Mouse (Mus musculus) NIH3T3 (cell line): ENCODE results near the gene Myo5c.

Source experiments
- DNase-seq: peaks from one replicate; pipeline ENCODE4 v3.0.0-alpha.2; 2012; ENCODE audit warnings: low read depth

The Myo5c gene

DNA sequence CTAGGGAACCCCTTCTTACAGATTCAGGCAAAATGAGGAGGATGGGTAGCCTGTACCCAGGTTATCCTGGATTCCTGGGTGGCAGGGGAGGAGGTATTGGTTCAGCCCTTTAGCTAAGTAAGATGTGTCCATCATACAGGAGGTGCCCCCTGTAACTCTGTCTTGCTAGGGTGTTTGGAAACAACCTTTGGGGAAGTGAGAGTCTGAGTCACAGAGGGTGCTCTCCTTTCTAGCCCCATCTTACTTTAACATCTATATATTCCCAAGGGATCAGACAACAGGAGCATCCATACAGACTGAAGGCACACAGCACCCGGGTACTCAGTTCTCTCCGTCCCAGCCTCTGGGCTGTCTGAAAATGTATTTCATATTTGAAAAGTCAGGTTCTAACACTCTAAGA lies 50.4 kb downstream of the Myo5c start:
- no peak for DNase-seq

DNA sequence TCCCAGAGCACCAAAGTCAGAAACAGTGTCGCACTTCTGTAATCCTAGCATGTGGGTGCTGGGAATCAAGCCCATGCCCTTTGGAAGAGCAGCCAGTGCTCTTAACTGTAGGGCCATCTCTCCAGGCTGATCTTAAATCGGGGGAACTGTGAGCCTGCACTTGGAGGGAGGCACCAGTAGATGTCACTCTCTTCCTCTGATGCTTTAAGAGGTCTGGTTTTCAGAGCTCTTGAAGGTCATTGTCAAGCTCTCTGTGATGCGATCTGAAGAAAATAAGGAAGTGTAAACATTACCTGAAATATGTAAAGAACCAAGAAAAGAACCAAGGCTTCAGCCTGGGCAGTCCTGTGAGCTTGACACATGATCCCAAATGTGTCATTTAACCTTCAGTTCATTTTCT lies 51.0 kb downstream of the Myo5c start:
- peak; percentile 81 for DNase-seq

DNA sequence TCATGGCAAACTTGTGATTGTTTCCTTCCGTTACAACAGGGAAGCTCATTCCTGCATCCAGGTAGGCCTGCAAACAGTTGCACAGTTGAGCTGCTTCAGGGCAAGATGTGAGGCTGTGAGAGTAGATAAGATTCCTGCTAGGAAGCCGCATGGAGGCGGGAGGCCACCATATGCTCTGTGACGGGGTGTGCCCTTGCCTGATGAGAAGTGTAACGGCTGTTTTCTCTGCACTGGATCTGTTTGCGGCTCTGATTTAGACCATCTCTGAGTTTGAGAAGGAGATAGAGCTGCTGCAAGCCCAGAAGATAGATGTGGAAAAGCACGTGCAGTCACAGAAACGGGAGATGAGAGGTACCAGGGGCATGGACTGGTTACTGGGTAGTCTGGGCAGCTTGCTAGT lies 51.8 kb downstream of the Myo5c start:
- no peak for DNase-seq

DNA sequence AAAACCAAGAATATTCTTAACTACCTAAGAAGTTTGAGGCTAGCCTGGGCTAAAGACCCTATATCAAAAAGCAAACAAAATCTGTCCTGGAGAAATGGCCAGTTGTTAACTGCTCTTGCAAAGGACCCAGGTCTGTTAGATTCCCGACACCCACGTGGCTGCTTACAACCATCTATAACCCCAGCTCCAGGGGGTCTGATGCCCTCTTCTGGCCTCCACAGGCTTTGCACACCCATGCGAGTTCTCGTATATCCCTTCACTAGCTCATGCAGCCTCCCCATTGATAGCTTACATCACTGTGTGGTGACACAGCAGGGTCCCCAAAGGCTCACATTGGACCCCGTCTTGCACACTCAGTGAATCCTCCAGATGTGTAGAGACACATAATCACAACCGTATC lies 53.5 kb downstream of the Myo5c start:
- no peak for DNase-seq

DNA sequence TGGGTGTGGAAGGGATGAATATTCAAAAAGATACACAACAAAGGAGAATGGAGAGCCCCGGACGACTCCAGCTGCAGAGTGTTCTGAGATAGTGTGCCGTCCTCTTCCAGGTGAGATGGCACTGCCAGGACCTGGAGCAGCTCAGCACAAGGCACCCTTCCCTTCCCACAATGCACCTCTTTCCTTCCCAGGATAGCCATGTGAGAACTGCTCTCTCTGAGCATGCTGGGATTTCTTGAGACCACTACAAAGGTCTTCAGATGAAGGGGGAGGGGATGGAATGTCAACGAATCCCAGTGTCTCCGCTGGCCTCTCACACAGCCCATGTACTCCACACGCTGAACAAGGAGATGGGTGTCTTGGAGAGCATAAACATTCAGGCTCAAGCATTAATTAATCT lies 55.8 kb downstream of the Myo5c start:
- DNase-seq, result no peak

DNA sequence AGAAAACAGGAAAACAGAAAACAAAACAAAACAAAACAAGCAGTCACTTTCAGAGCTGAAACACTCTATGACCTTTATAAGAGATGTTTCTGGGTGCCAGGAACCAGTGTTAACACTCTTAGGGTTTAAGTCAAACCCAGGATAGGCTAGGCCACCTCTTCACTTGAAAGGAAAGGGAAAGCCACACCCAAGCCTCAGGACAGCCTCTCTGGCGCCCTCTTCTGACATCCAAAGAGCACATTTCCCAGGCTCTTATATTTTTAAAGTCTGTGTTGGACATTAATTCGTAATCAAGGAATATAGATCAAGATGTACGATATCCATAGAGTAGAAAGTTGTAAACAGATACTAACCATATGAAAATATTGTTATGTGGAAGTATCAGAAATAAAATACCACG lies 57.7 kb downstream of the Myo5c start:
- peak; percentile 60 for DNase-seq

DNA sequence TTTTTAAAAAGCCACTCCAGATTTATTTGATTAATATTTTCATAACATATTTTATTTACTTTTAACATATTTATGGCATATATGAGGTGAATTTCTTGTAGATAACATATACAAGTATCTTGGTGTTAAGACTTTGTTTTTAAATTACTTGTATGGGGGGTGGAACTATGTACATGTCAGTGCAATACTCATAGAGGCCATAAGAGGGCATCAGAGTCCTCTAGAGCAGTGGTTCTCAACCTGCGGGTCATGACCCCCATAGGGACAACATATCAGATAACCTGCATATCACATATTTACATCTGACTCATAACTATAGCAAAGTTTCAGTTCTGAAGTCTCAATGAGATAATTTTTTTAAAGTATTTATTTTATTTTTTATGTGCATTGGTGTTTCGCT lies 67.5 kb downstream of the Myo5c start:
- DNase-seq, result peak; percentile 34

DNA sequence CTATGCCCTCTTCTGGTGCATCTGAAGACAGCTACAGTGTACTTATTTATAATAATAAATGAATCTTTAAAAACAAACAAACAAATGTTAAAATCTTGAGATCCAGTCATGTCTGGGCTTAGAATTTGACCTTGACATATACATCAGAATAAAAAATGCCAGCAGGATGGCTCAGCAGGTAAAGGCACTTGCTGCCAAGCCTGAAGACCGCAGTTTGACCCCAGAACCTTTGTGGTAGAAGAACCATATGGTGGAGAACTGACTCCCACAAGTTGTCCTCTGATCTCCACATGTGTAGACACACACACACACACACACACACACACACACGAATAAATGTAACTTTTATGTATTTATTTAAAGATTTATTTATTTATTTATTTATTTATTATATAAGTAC lies 71.2 kb downstream of the Myo5c start:
- DNase-seq, result no peak

DNA sequence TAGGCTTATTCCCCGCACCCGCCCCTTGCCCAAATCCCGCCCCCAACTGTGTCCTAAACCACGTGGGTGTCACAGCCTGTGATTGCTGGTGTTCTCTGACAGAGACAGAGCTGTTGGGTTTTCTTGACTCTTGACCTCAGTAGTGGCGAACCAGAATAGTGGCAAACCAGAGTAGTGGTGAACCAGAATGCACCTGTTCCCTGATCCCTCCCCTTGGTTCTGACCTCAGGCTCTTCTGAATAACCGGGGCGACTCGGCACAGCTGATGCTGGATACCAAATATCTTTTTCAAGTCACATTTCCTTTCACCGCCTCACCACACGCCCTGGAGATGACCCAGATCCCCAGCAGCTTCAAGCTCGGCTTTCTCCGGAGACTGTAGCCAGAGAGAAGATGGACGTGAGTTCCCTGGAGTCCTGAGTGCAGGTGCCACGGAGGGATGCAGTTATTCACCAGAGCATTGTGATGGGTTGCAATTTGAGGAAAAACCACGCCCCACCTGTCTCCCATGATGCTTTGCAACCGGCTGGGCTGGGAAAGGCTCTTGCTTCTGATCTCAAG lies 72.0 kb downstream of the Myo5c start:
- DNase-seq, result no peak

DNA sequence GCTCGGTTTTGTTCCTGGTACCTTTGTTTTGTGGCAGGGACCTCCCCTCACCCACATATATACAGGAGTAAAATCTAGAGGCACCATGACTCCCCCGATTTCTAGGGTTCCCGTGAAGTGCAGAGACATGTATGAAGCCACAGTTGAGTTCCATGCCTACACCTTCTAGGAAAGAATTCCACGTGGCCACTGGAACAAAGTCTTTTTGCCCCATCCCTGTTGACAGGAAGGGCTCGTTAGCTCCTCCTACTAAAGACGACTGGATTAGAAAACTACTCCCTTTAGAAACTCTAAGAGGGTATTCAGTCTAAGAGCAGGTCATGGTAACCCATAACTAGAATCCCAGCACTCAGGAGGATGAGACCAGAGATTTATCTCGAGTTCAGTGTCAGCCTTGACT lies 72.5 kb downstream of the Myo5c start:
- no peak for DNase-seq

DNA sequence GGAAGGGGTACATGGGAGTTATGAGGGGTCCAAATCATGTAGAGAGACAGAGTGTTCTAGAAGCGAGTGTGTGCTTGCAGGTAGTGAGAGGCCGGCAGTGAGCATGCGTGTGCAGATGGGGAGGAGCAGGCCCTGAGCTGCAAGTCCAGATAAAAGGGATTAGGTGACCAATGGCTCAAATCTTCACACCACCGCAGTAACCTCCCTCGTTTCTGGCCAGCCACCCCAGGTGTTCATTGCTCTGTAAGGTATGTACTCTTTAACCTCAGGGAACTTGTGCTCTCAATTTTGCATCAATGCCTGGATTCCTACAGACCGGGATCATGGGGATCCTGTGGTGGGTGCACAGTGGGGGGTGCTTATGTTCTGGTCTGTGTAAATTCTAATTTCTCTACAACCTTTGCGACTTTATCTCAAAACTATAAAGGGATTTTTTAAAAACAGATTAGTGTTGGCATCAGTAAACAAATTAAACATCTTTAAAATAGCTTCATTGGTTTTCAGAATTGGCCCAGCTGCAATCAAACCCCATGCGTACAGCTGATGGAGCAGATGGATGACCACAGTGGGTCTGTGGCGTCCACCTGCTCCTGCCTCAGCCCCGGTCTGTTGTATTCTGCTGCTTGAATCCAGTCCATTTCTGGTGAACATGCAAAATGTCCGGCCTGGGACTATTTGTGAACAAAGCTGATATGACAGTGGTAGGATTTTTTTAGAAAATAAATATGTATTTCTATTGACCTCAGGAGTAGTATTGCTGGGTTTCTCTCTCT lies 74.5 kb downstream of the Myo5c start, which contains the start of gene Gnb5:
TSS of gene Gnb5 (plus strand) at position 163 of the 773 bp plus-strand sequence.
- DNase-seq, result no peak

DNA sequence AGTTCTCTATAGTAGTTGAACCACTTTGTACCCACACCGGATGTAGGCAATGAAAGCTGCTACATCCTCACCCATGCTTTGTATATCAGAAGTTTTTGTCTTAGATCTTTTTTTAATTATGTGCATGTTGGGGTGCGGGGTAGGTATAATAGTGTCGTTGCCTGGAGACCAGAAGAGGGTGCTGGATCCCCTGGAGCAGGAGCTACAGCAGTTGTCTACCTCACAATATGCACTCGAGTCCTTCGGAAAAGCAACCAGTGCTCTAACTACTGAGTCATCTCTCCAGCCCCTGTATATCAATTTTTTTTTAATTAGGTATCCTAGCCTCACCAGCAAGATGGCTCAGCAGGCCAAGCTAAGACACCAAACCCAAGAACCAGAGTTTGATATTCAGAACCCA lies 75.2 kb downstream of the Myo5c start:
- DNase-seq, result no peak

DNA sequence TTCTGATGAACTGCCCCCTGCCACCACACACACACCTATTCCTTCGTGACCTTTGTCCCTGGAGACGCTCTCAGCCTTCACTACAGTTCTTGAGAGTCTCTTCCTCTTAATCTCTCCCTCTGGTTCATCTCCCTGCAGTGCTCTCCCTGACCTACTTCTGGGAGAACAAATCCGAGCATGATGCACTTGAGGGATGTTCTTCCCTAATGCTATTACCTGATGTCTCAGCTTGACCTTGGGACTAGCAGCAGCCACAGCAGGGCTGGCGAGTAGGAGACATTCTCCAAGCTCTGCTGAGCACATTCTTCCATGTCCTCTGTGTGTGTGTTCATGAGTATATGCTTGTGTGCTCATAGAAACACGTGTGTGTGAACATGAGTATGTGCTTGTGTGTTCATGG lies 76.8 kb downstream of the Myo5c start:
- DNase-seq, result no peak

DNA sequence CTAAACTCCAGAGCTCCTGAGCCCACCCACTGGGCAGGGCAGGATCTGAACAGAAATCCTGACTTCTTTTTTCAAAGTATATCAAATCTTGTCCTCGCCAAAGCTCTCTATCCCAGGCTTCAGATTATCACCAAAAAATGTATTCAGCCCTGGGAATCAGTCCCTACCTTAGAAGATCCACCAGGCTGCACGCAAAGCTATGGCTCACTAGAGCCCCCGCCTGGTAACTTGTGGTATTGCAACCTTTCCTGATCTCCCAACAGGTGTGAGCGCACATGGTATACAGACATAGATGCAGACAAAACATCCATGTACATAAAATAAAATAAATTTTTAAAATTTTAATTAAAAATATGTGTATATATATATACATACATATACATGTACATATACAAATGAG lies 80.2 kb downstream of the Myo5c start:
- peak; percentile 85 for DNase-seq

DNA sequence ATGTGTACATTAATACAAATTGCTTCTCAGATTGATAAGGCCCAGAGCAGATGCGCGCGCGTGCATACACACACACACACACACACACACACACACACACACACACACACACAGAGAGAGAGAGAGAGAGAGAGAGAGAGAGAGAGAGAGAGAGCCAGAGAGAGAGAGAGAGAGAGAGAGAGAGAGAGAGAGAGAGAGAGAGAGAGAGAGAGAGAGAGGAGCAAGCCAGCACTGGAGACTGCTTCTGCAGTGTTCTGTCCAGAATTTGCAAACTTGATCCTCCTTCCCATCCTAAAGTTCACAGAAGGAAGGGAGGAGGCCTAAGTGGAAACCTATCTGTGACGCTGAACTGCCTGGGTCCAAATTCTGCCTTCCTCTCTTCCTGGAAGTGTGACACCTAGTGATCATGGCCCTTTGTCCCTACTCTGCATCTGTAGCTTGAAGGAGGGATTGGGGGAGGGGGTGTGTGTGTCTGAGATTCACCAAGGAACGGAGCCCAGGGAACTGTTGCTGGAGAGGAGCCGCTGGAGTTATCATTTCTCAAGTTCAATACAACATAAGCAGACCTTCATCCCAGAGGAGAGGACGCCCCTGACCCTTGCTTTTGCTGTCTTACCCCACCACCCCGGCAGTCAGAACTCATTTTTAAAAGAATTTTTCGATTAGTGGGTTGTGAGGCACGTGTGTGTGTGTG lies 81.5 kb downstream of the Myo5c start:
- DNase-seq, result peak; percentile 24

DNA sequence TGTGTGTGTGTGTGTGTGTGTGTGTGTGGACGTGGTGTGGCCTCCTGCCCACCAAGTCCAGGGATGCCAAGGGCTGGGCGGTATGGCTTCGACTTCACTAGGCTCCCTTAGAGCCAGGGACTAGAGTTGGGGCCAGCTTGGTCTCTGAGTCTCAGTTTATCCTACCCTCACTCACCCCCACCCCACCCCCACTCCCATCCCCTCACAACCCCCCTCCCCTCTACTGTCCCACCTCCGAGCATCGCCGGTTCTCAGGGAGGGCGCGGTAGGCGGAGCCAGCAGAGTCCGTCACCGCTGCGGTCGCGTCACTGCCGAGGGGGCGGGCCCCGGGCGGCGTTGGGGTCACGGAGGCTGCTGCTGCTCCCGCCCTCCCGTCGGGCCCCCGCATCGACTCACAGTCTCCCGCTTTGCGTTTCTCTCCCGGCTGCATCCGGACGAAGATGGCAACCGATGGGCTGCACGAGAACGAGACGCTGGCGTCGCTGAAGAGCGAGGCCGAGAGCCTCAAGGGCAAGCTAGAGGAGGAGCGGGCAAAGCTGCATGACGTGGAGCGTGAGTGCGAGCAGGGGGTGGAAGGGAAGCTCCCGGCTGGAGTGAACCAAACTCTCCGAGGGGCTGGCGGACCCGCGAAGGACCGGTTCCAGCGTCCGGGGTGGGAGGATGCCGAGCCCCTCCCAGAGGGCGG lies 82.2 kb downstream of the Myo5c start:
- DNase-seq, result peak; percentile 77

DNA sequence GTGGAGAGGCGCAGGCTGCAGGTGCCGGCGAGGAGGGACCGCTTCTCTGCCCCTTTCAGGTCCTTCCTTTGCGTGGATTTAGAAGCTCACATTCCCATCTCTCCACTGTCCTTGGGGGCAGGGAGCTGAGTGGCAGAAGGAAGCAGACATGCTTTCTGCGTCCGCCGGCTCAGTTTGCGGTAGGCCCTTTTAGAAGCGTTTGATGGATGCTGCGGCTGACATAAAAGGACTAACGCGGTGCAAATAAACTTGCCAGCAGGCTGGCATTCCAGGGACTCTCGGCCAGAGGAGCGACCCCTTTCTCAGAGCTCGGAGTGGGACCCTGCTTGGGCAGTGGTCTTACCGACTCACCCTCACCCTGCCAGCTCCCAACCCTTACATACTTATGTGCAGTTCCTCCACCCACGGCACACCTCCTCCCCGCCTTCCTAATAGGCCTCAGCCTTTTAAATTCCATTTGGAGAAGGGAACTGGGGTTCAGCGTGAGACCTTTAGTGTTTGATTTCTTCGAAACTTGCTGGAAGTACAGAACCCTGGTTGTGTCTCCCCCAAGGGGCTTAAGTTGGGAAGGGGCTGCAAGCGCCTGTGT lies 82.8 kb downstream of the Myo5c start:
- no peak for DNase-seq

DNA sequence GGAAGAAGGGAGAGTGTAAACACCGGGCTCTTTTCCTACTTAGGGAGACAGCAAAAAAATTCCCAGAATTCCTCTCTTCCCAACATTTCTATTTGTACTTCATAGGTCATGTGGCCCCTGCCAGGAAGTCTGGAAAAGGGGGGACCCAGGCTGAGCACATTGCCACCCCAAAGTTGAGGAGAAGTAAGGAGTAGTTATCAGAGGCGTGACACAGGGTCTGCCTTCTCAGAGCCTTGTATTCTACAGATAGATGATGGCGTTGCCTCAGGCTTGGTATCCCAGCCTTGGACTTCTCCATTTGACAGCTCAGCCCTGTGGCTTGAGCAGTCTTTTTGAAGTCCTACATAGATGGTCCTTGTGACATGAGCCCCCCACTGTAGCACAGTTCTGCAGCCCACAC lies 83.4 kb downstream of the Myo5c start:
- DNase-seq, result no peak

DNA sequence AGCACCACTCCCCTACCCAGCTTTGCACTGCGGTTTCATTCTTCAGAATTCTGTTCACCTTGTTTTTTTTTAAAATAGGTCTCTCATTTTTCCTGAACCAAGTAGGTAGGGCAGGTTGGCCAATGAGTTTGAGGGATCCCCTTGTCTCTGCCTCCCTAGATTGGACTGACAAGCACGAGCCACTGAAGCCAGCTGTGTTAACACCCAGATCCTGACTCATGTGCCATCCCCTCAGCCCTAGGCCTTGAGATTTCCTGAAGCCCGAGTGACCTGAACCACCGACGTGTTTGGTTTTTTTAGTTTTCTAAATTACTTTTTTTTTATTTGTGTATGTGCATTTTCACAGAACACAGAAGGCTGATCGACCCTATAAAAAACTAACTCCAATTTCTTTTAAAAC lies 85.0 kb downstream of the Myo5c start:
- DNase-seq, result no peak

DNA sequence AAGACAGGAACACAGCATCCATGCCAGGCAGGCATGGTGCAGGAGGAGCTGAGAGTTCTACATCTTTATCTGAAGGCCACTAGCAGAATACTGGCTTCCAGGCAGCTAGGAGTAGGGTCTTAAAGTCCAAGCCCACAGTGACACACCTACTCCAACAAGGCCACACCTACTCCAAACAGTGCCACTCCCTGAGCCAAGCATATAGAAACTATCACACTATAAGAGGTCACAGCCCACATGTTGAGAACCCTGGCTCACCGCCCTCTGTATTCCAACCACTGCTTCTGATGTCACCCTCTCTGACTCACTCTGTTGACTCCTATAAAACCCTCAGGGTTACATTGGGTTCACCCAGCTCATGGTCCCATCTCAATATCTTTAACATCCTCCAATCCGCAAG lies 86.4 kb downstream of the Myo5c start:
- DNase-seq, result peak; percentile 67

DNA sequence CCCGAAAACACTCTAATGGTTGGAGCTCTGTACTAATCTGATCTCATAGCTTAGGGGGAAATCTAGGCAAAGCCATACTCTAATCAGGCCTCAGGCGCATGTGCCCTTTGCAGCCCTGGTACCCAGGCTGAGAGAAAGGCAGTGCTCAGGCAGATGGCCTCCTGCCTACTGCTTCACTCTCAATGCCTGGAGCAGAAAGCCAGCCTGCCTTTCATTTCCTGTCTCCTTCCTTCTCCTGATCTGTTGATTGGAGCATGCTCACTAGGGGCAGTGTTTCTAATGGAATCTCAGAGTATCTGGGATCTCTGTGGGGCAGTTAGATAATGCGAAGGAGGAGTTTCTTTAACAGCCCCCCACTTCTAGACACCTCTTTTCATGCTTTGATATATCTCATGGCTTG lies 87.5 kb downstream of the Myo5c start:
- DNase-seq, result peak; percentile 13

DNA sequence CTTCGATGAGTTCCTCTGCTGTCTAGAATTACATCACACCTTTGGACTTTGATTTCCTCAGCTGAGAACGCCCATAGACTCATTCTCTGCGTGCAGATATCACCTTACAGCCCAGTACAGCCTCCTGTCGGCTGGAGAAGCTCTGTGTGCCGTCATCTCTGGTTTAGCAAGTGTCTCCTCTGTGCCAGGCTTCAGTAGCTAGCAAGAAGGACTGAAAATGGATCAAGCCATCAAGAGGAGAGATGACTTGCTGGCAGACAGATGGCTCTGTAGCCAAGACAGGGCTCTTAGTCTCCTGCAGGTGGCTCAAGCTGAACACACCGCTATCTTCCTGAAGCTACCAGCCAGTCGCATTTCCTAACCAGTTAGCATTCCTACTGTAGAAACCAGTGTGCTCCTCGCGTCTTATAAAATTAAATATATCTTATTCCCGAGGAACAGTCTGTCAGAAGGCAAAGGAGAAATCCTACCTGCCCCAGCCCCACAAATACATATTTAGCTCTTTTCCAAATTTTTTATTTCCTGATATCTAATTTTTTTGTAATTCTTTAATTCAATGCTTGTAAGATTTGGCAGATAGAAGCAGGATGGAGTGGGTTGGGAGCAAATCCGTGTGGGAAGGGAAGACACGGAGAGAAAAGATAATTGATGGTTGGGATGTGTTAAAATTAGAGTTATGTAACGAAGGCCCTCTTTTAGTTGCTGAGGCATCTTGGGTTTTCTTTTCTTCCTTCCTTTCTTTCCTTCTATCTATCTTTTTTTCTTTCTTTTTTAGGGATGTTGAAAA lies 90.5 kb downstream of the Myo5c start:
- no peak for DNase-seq
